Mouse (Mus musculus): ENCODE data around the gene Stx19.
A peak's percentile ranks its signal among the peaks of the same experiment; 100 is the strongest.

The Stx19 gene

DNA sequence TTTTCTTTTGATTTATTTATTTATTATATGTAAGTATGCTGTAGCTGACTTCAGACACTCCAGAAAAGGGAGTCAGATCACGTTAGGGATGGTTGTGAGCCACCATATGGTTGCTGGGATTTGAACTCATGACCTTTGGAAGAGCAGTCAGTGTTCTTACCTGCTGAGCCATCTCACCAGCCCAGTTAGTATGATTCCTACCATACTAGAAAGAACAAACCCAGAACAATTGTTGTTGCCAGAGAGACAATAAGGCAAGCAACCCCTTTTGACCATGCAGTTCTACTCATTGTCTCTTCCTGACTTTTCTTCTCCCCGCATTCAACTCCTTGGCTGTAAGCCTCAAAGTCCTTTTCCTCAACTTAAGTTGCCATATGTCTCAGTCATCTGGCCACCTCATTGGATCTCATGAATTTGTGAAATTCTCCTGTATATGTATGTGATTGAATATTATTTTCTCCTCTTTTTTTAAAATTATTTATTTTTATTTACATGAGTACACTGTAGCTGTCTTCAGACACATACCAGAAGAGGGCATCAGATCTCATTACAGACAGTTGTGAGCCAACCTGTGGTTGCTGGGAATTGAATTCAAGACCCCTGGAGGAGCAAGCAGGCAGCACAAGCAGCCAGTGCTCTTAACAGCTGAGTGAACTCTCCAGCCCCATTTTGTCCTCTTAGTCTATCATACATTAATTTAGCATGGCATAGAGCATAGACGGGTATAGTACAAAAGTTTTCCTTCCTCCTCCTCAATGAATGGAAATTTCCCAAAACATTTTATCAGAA lies 38.2 kb downstream of the Stx19 start:
- no peak for DNase-seq

DNA sequence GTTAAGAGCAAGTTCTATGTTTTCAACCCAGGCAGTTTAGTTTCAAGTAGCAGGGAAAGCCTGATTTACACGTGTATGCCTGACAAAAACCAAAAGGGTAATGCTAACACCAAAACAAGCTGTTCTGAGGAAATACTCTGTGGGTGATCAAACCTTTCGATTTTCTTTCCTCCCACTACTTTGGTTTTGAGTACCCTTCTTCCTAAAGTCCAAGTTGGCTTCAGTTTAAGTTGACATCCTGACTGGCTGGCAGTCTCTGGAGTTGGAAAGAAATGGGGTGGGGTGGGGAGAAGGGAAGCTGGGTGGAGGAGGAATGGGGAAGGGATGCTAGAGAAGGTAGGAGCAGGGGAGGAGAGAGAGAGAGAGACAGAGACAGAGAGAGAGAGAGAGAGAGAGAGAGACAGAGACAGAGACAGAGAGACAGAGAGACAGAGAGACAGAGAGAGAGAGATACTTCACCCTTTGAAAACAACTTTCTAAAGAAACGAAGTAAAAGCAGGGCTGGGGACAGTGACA lies 39.2 kb downstream of the Stx19 start:
- DNase-seq: no peak

DNA sequence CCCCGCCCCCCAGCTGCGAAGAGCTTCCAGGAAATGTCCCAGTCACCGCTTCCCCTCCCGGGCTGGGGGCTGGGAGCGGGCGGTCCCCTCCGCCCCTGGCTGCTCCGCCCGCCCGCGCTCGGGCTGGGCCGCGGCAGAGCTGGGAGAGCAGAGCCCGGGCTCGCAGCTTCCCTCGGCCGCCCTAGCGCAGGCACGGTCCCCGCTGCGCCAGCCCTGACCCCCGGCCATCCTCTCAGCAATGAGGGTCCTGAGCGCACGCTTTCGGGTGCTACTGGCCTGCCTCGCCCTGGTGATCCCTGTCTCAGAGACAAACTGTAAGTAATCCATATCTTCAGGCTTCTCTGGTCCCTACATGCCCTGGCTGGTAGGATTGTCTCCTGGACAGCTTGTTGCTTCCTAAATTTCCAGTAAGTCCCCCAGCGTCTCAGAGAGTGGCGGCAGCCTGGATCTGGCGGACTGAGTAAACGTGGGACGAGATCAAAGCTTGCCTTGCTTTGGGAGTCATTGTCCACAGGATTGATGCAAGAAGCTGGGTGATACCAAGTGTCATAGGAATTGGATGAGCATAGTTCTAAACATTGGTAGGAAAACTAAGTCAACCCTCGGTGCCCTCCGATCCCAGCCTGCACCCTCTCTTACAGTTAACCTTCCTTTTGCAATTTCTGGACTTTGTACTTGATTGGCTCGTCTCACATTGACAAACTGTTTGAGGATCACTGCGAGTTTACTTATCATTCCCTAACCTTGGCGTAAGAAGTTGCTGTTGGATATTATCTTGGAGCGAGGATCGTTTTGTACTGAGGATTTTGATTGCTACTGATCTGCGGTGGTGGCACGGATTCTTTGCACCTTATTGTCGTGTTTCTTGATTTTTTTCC lies 40.0 kb downstream of the Stx19 start, which contains the start of gene Pros1:
Gene Pros1 (plus strand): TSS at position 117 of the 878 bp plus-strand sequence.
- DNase-seq: peak; percentile 60 to 81

DNA sequence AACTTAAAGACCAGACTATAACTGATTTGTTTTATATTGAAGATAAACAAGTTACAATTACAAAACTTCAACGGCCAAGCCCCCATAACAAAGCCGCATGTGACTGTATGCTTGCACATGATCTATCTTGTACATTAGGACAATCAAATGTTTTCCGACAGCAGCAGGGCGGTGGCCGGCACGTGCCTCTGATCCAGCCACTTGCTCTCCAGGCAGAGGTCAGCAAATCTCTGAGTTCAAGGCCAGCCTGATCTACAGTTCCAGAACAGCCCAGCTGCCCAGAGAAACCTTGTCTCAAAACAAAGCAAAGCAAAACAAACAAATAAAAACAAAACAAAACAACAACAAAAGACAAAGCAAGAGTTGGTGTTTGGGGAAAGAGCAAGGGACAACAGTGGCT lies 40.9 kb downstream of the Stx19 start:
- DNase-seq: peak in 1 of 2 experiments; percentile 6

GRCm38 (mm10) chr16:62856273-62856672 lies 41.8 kb downstream of the Stx19 start:
- no peak for DNase-seq

- DNase-seq: no peak
Measured at GRCm38 (mm10) chr16:62857498-62857897, 43.0 kb downstream of the Stx19 start.

DNA sequence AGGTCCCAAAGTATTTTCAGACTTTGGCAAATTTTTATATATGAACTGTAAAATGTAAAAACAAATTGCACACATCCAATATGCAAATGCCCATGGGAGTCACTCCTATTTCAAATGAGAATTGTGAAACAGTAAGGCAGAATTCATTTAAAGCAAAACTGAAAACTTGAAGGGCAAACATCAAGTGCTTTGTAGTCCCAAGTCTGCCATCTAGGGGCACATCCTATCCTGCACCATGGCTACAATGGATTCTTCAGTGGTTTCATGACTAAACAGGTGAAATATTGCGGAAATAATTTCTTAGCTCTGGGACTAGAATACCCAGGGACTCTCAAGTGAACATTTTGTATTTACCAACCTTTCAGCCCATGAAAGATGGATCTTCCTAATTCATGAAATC lies 43.5 kb downstream of the Stx19 start:
- DNase-seq: peak; percentile 18 to 48

DNA sequence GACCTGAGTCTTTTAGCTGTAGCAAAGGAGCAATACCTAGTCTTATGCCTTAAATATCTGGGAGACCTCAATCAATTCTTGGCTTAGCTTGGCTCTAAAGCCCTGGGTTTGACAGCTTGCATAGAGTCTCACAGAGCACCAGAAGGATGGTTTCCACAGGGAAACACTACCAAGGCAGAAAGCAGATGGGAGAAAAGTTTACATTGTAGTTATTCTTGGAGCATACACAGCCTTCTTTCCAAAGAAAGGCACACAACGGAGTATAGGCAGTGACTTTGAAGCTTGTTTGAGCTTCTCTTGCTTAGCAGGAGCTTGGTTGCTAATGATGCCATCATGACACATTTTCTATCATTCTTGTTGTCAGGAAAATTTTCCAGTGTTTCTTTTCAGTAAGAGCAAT lies 45.7 kb downstream of the Stx19 start:
- no peak for DNase-seq

- no peak for DNase-seq
Measured at GRCm38 (mm10) chr16:62861455-62861854, 47.0 kb downstream of the Stx19 start.

DNA sequence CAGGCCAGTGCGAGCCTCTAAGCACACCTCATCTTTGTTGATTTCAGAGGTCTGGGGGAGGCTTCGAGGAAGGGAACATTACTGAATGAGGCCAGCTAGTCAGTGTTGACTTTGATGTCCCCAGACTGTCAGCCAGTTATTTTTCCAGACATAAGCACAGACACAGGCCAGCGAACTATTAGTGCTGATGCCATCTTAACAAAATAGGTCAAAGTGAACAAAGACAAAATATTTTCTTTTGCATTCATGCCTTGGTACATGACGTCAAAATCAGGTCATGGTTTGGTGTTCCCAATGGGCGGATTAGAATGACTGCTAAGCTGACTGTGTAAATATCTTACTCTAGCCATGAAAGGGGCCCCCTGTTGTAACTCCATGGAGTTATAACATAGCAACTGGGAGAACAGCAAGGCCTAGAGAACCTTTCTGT lies 58.2 kb downstream of the Stx19 start:
- DNase-seq: no peak

DNA sequence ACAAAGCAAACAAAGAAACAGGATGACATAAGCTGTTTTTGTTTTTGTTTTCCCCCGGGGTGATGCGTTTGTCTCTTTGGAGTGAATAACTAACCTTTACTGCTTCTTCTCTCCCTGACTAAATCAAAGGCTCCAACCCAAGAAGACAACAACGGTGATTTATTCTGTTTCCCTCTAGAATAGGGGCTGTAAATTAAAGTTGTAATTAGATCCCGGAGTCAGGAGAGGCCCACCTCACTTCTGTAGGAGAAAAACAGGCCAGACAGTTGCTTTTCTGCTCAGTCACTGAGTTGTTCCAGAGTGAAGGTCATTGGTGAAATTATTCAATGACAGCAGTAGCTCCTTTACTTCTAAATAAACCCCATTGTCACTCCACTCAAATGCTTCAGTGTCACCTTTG lies 58.7 kb downstream of the Stx19 start:
- no peak for DNase-seq

Data from kidney, postnatal 36 days (tissue).